Mouse (Mus musculus): ENCODE data around the gene Ankrd2. TPM values are rescaled to one million over a fixed set of nuclear protein-coding genes. Genes with fewer than 3 reads are reported as not detected.
A peak's percentile ranks its signal among the peaks of the same experiment; 100 is the strongest.

The Ankrd2 gene
- polyA plus RNA-seq, 1 experiment from 2014 or later = not detected

DNA sequence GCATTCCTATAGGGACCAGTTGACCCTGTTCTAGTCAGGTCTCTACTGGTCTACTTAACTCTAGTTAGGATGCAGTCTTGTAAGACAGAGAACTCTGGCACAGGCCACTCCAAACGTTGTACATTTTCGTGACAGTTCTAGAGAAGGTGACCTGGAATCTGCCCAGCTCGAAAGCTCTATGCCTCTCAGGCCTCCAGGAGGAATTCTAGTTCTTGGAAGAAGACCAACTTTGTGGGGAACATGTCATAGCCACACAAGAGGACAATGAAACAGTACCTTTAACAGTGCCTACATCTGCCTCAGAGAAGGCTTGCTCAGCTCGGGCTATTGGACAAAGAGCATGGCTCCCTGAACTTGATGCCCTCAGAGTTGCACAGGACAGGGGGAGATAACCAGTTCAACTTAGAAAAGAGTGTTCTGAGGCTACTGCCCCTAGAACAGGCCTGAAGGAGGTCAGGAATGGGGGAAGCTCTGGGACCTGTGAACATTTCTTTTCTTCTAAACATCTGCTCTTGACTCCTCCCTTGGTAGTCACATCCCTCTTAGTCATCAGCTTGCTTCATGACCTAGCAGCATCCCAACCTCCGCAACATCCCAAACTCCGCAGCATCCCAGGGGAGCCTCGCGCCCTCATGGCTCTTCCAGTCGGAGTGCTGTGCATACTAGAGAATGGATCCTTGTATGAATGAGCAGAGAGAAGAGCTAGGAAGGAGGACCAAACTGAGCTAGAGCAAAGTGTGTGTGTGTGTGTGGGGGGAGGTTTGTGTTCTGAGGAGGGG lies 36.8 kb upstream of the Ankrd2 start:
- H3K4me2 ChIP-seq (replicated peaks; ENCODE audit: low read depth, low read length) = no peak overlapping the region
- no peaks in the 10 kb centered on the region for H3K27me3 ChIP-seq (ENCODE audit: control insufficient read depth, insufficient read depth, low read length)
- H3K4me3 ChIP-seq (ENCODE audit: low read length) = no peak overlapping the region
- H3K9ac ChIP-seq (ENCODE audit: low read depth, low read length) = no peak overlapping the region
- H3K27ac ChIP-seq (ENCODE audit: low read depth, low read length) = no peak overlapping the region
- ATAC-seq (ENCODE audit: low FRiP score, low TSS enrichment) = no peak
- H3K9me3 ChIP-seq (ENCODE audit: control insufficient read depth, low read length) = no peaks in the 10 kb centered on the region
- WGBS = 85% methylated on average over 9 of the region's 9 CpGs
- peaks cover 44% of the 10 kb centered on the region for H3K4me1 ChIP-seq (ENCODE audit: control insufficient read depth, insufficient read depth, low read length)
- no peaks in the 10 kb centered on the region for H3K36me3 ChIP-seq (ENCODE audit: control insufficient read depth, insufficient read depth, low read length)

DNA sequence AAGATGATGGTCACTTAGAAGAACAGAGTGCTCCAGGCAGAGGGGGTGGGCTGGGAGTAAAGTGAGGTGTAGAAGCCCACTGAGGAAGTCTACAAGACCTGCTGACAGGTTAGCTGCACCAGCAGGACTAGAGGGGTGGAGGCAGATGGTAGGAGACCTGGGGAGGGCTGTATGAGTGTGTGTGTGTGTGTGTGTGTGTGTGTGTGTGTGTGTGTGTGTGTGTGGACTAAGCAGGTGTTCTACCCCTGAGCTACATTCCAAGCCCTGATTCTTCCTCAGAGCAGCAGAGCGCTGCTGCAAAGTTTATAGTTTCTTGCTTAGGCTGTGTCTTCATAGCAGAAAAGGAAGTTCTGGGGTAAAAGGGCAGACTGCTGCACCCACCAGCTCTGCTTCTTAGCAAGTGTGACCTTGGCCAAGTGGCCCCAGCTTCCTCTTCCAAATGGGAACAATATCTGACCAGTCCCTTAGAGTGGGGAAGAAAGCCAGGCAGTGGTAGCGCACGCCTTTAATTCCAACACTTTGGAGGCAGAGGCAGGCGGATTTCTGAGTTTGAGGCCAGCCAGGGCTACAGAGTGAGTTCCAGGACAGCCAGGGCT lies 36.0 kb upstream of the Ankrd2 start:
- no peak overlapping the region for H3K4me2 ChIP-seq (replicated peaks; ENCODE audit: low read depth, low read length)
- H3K27me3 ChIP-seq (ENCODE audit: control insufficient read depth, insufficient read depth, low read length) = no peaks in the 10 kb centered on the region
- H3K36me3 ChIP-seq (ENCODE audit: control insufficient read depth, insufficient read depth, low read length) = no peaks in the 10 kb centered on the region
- ATAC-seq (ENCODE audit: low FRiP score, low TSS enrichment) = no peak
- WGBS = 86% methylated on average over 4 of the region's 4 CpGs
- peaks cover 35% of the 10 kb centered on the region for H3K4me1 ChIP-seq (ENCODE audit: control insufficient read depth, insufficient read depth, low read length)
- no peaks in the 10 kb centered on the region for H3K9me3 ChIP-seq (ENCODE audit: control insufficient read depth, low read length)
- H3K27ac ChIP-seq (ENCODE audit: low read depth, low read length) = peak overlapping the region; percentile 83; the same call in 1 of the 2 replicates
- no peak overlapping the region for H3K4me3 ChIP-seq (ENCODE audit: low read length)
- no peak overlapping the region for H3K9ac ChIP-seq (ENCODE audit: low read depth, low read length)

GRCm38 (mm10) chr19:42000446-42000958 lies 35.3 kb upstream of the Ankrd2 start:
- no peaks in the 10 kb centered on the region for H3K36me3 ChIP-seq (ENCODE audit: control insufficient read depth, insufficient read depth, low read length)
- H3K27ac ChIP-seq (ENCODE audit: low read depth, low read length) = peak overlapping the region; percentile 83
- no peaks in the 10 kb centered on the region for H3K9me3 ChIP-seq (ENCODE audit: control insufficient read depth, low read length)
- peaks cover 33% of the 10 kb centered on the region for H3K4me1 ChIP-seq (ENCODE audit: control insufficient read depth, insufficient read depth, low read length)
- H3K9ac ChIP-seq (ENCODE audit: low read depth, low read length) = no peak overlapping the region
- H3K4me3 ChIP-seq (ENCODE audit: low read length) = no peak overlapping the region
- WGBS = 15% methylated on average over 4 of the region's 4 CpGs
- H3K4me2 ChIP-seq (replicated peaks; ENCODE audit: low read depth, low read length) = no peak overlapping the region
- ATAC-seq (ENCODE audit: low FRiP score, low TSS enrichment) = peak; percentile 46; the same call in 1 of the 2 replicates
- no peaks in the 10 kb centered on the region for H3K27me3 ChIP-seq (ENCODE audit: control insufficient read depth, insufficient read depth, low read length)

DNA sequence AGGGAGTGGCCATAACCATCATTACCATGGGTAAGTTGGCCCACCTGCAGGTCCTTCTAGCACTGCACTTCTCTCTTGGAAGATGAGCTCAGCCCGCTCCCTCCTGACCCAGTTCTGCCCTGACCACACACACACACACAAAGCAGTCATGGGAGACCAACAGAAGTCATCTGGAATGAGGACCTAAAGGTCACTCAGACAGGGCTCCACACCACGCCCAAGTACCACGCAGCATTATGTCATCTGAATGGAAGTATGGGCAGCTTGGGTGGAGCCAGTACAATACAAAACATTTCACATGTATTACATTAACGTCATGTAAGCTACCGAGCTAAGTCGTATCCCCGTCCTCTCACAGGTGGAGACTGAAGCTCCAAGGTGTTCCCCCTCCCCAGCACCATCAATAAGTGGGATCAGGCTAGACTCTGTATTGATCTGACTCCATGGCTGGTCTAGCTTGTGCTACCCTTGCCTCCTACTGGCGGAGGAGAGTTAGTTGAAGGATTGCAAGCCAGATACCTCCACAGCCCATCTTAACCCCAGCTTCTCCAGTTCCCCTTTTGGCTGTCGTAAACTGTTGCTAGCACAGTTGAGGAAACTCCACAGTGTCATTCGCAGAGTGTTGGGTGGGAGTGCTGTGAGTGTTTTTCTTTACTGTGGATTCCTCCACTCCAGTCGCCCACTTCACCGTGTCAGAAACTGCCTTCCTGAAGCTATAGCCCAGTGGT lies 34.4 kb upstream of the Ankrd2 start:
- Histone ChIP-seq H3K27me3 (ENCODE audit: control insufficient read depth, insufficient read depth, low read length) (no peaks in the 10 kb centered on the region), H3K9ac (ENCODE audit: low read depth, low read length) (no peak overlapping the region), H3K9me3 (ENCODE audit: control insufficient read depth, low read length) (no peaks in the 10 kb centered on the region), H3K36me3 (ENCODE audit: control insufficient read depth, insufficient read depth, low read length) (no peaks in the 10 kb centered on the region), H3K4me1 (ENCODE audit: control insufficient read depth, insufficient read depth, low read length) (peaks cover 32% of the 10 kb centered on the region), H3K27ac (ENCODE audit: low read depth, low read length) (peak overlapping the region; percentile 83), H3K4me3 (ENCODE audit: low read length) (no peak overlapping the region), H3K4me2 (replicated peaks; ENCODE audit: low read depth, low read length) (no peak overlapping the region)
- WGBS = 90% methylated on average over 12 of the region's 12 CpGs
- no peak for ATAC-seq (ENCODE audit: low FRiP score, low TSS enrichment)

GRCm38 (mm10) chr19:42004258-42004657 lies 31.5 kb upstream of the Ankrd2 start:
- WGBS = 75% methylated on average over 6 of the region's 6 CpGs
- Histone ChIP-seq H3K4me1 (ENCODE audit: control insufficient read depth, insufficient read depth, low read length) (peaks cover 45% of the 10 kb centered on the region), H3K9me3 (ENCODE audit: control insufficient read depth, low read length) (no peaks in the 10 kb centered on the region), H3K9ac (ENCODE audit: low read depth, low read length) (no peak overlapping the region), H3K4me2 (replicated peaks; ENCODE audit: low read depth, low read length) (no peak overlapping the region), H3K27ac (ENCODE audit: low read depth, low read length) (no peak overlapping the region), H3K4me3 (ENCODE audit: low read length) (no peak overlapping the region), H3K27me3 (ENCODE audit: control insufficient read depth, insufficient read depth, low read length) (no peaks in the 10 kb centered on the region), H3K36me3 (ENCODE audit: control insufficient read depth, insufficient read depth, low read length) (no peaks in the 10 kb centered on the region)
- ATAC-seq (ENCODE audit: low FRiP score, low TSS enrichment) = no peak

- H3K27me3 ChIP-seq (ENCODE audit: control insufficient read depth, insufficient read depth, low read length) = no peaks in the 10 kb centered on the region
- no peak overlapping the region for H3K9ac ChIP-seq (ENCODE audit: low read depth, low read length)
- 65% methylated on average over 3 of the region's 3 CpGs for WGBS
- H3K27ac ChIP-seq (ENCODE audit: low read depth, low read length) = 0 out of 2 replicates have a peak overlapping the region, but pooled peaks have one; percentile 8
- no peak for ATAC-seq (ENCODE audit: low FRiP score, low TSS enrichment)
- H3K4me3 ChIP-seq (ENCODE audit: low read length) = no peak overlapping the region
- H3K4me1 ChIP-seq (ENCODE audit: control insufficient read depth, insufficient read depth, low read length) = peaks cover 41% of the 10 kb centered on the region
- H3K9me3 ChIP-seq (ENCODE audit: control insufficient read depth, low read length) = no peaks in the 10 kb centered on the region
- no peaks in the 10 kb centered on the region for H3K36me3 ChIP-seq (ENCODE audit: control insufficient read depth, insufficient read depth, low read length)
- no peak overlapping the region for H3K4me2 ChIP-seq (replicated peaks; ENCODE audit: low read depth, low read length)
Observed at GRCm38 (mm10) chr19:42005616-42006015, 30.2 kb upstream of the Ankrd2 start.

- Histone ChIP-seq H3K4me2 (replicated peaks; ENCODE audit: low read depth, low read length) (no peak overlapping the region), H3K4me1 (ENCODE audit: control insufficient read depth, insufficient read depth, low read length) (peaks cover 37% of the 10 kb centered on the region), H3K27me3 (ENCODE audit: control insufficient read depth, insufficient read depth, low read length) (no peaks in the 10 kb centered on the region), H3K27ac (ENCODE audit: low read depth, low read length) (no peak overlapping the region), H3K36me3 (ENCODE audit: control insufficient read depth, insufficient read depth, low read length) (no peaks in the 10 kb centered on the region), H3K9me3 (ENCODE audit: control insufficient read depth, low read length) (no peaks in the 10 kb centered on the region), H3K4me3 (ENCODE audit: low read length) (no peak overlapping the region), H3K9ac (ENCODE audit: low read depth, low read length) (no peak overlapping the region)
- no peak for ATAC-seq (ENCODE audit: low FRiP score, low TSS enrichment)
- WGBS = 45% methylated on average over 8 of the region's 8 CpGs
Observed at GRCm38 (mm10) chr19:42006568-42006967, 29.2 kb upstream of the Ankrd2 start.

DNA sequence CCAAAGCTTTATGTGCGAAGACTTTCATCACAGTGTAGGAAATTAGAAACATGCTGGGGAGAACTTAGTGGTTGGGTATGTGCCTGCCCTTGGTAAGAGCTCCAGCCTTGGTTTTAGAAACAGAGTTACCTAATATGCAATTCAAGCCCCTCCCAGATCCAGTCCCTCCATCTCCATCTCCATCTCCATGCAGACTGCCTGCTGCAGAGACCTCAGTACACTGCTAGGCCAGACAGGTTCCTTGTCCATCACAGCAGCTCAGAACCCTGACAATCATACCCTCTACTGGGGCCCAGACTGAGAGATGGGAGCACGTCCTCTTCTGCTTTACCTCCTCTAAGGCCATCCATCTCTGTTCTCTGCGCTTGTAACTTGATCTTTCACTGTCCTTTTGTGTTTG lies 27.2 kb upstream of the Ankrd2 start:
- Histone ChIP-seq H3K27ac (ENCODE audit: low read depth, low read length) (peak overlapping the region; percentile 59; the same call in 1 of the 2 replicates), H3K9ac (ENCODE audit: low read depth, low read length) (no peak overlapping the region)
- ATAC-seq (ENCODE audit: low FRiP score, low TSS enrichment) = no peak

More for the DNA sequence above, 27.2 kb upstream of the Ankrd2 start:
- no peaks in the 10 kb centered on the region for H3K36me3 ChIP-seq (ENCODE audit: control insufficient read depth, insufficient read depth, low read length)
- no peaks in the 10 kb centered on the region for H3K9me3 ChIP-seq (ENCODE audit: control insufficient read depth, low read length)
- WGBS = 41% methylated on average over 3 of the region's 3 CpGs
- H3K4me2 ChIP-seq (replicated peaks; ENCODE audit: low read depth, low read length) = no peak overlapping the region
- no peak overlapping the region for H3K4me3 ChIP-seq (ENCODE audit: low read length)
- no peaks in the 10 kb centered on the region for H3K27me3 ChIP-seq (ENCODE audit: control insufficient read depth, insufficient read depth, low read length)
- H3K4me1 ChIP-seq (ENCODE audit: control insufficient read depth, insufficient read depth, low read length) = peaks cover 35% of the 10 kb centered on the region
